Mouse (Mus musculus): ENCODE data around the gene Tln1.

Tln1 gene

DNA sequence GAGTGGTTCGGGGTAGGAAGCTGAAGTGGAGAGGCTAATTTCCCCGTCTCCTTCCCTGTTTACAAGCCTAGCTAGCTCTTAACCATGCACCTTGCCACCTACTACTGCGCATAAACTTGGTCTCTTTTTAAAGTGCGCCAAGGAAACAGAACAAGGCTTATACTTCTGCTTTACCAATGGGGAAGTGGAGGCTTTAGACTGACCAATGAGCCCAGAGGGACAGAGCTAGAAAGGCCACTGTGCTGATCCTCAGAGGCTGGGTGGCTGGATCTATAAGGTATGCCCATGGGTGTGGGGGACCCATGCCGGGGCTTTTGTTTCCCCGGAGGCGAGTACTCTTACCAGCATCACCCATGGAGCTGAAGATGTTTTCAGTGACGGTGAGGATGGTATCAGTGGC, 15.3 kb downstream of the Tln1 start:
- no peak for DNase-seq (ENCODE audit: low spot score in 2 of 2)

DNA sequence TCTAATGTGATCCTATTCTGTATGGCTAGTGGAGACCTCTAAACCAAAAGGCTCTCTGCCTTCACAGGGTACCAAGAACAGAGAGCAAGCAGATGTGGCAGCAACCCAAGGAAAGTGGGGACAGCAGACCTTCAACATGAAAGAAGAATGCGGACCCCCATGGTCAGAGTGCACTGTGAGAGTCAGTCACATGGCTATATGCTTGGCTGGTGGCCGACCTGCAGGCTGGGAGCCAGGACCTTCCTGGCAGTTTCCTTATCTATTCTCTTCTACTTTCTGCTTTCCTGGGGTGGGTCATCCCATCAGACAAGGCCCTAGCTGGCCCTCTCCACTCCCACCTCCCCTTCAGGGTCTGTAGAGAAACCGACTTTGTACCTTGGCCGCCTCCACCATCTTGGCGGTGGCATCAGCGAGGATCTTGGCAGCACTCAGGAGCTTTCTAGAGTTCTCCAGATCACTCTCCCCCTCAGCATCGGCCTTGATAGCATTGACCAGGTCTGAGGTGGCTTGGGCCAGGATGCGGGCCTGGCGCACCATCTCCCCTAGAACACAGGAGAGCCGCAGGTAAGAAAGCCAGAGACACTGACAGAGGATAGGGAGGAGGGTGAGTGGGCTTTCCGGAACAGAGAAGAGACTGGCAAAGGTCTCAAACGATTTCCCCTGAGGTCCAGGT, 16.0 kb downstream of the Tln1 start:
- DNase-seq (ENCODE audit: low spot score in 2 of 2): no peak

GRCm38 (mm10) chr4:43542044-43542443, 20.4 kb downstream of the Tln1 start:
- no peak for DNase-seq (ENCODE audit: low spot score in 2 of 2)

GRCm38 (mm10) chr4:43536031-43536430, 26.5 kb downstream of the Tln1 start:
- DNase-seq (ENCODE audit: low spot score in 2 of 2): no peak

DNA sequence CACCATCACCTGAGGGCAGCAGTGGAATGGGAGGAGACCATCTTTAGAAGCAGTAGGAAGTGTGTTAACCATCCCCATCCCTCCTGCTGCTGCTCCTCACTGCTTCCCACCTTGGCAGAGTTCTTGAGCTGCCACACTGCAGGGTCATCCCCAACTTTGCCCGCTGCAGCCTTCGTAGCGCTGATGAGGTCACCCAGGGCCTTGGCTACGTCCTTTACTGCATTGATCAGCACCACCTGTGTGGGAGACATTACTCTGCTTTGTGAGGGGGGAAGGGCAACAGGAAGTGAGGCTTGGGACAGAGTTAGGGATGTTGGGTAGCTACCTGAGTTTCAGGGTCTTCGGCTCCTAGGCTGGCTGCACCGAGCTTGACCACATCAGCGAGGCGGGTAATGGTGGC, 26.9 kb downstream of the Tln1 start:
- no peak for DNase-seq (ENCODE audit: low spot score in 2 of 2)

- no peak for DNase-seq (ENCODE audit: low spot score in 2 of 2)
Observed at GRCm38 (mm10) chr4:43533270-43533669, 29.2 kb downstream of the Tln1 start.

DNA sequence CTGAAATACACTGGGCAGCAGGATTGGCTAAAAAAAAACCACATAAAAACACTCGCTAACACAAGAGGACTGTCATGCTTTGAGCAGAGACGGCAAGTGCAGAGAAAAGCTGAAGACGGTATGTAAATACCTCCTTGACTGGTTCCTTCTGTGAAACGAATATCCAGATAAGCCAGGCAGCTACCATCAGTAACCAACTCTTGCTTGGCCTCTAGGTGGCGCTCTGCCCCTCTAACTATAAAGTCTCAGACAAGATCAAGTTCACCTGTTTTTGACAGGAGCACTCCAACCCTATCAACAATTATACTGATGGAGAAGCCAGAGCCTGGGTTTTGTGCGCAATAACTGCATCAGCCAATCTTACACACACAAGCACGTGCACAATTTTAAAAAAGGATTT, 31.9 kb downstream of the Tln1 start:
- peak; percentile 42 to 70 for DNase-seq (ENCODE audit: low spot score in 2 of 2)

DNA sequence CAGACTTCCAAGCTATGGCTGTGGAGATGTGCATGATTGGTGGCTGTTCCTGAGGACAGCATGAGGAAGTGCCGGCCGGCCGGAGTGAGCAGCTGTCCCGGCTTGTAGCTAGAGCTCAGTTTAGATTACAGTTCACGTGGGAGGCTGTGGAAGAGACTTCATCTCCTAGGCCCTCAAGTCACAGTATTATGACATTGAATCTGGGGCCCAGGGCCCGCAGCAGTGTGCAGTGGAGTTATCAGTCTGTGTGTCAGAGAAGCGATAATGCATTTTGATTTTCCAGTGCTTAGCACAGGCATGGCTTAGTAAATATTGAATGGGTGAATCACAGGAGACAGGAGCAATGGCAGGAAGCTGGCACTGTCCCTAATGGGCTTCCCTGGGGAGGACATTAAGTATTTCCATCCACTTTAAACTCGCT, 32.4 kb downstream of the Tln1 start:
- no peak for DNase-seq (ENCODE audit: low spot score in 2 of 2)

- no peak for DNase-seq (ENCODE audit: low spot score in 2 of 2)
Observed at GRCm38 (mm10) chr4:43528487-43528886, 34.0 kb downstream of the Tln1 start.

GRCm38 (mm10) chr4:43527880-43528279, 34.6 kb downstream of the Tln1 start:
- DNase-seq (ENCODE audit: low spot score in 2 of 2): no peak

- peak; percentile 73 to 87 for DNase-seq (ENCODE audit: low spot score in 2 of 2)
Observed at GRCm38 (mm10) chr4:43519956-43520355, 42.5 kb downstream of the Tln1 start.

GRCm38 (mm10) chr4:43519551-43519950, 42.9 kb downstream of the Tln1 start:
- no peak for DNase-seq (ENCODE audit: low spot score in 2 of 2)

DNA sequence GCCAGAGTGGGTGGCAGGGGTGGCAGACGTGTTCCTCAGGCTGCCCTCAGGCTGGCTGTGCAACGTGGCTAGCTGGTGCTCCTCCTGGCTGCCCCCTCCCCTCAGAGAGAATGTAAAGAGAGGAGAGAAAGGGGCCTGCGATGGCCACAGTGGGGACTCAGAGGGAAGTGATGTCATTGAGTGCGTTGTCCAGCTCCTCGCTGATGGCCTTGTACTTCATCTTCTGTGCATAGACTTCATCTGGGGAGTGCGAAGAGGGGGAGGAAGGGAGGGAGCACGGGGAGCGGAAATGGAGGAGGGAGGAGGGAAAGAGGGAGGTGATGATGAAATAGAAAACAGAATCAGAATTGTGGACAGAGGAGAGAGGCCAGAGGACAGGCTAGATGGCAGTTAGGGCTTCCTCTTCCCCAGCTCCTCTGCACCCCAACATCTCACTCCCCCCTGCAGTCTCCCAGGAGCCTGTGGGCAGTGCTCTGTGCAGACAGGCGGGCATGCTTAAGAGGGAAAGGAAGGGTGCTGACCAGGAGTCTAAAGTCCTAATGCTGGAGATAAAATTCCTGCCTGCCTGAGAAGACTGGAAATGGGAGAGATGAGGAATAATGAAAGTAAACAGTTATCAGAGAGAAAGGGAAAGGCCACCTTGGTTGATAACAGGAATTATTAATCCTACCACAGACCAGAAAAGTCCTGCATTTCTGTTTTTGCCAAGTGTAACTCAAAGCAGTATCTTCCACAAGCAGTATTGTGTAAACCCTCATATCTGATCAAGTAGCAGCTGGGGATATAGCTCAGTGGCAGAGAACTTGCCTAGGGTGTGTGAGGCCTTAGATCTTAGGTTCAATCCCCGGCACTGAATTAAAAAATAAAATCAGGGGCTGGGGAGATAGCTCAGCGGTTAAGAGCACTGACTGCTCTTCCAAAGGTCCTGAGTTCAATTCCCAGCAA, 46.5 kb downstream of the Tln1 start:
- no peak for DNase-seq (ENCODE audit: low spot score in 2 of 2)

DNA sequence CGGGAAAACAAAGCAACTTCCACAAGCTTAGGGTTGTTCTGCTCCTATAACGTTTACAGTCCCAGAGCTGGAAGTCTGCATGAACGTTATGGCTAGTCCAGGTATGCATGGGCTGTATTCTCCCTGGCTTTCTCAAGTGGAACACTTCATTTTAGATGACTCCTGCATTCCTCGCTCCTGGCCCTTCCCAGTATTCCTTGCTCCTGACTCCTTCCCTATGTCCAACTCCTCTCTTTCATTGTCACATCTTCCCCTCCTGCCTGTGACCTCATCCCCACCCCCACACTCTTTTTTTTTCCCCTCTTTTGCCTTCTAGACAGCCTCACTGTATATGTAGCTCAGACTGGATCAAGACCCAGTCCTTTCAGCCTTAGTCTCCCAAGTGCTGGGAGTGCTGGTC, 48.7 kb downstream of the Tln1 start:
- DNase-seq (ENCODE audit: low spot score in 2 of 2): no peak

- DNase-seq (ENCODE audit: low spot score in 2 of 2): no peak
Observed at GRCm38 (mm10) chr4:43513300-43513699, 49.2 kb downstream of the Tln1 start.

GRCm38 (mm10) chr4:43512653-43513052, 49.8 kb downstream of the Tln1 start:
- DNase-seq (ENCODE audit: low spot score in 2 of 2): no peak

DNA sequence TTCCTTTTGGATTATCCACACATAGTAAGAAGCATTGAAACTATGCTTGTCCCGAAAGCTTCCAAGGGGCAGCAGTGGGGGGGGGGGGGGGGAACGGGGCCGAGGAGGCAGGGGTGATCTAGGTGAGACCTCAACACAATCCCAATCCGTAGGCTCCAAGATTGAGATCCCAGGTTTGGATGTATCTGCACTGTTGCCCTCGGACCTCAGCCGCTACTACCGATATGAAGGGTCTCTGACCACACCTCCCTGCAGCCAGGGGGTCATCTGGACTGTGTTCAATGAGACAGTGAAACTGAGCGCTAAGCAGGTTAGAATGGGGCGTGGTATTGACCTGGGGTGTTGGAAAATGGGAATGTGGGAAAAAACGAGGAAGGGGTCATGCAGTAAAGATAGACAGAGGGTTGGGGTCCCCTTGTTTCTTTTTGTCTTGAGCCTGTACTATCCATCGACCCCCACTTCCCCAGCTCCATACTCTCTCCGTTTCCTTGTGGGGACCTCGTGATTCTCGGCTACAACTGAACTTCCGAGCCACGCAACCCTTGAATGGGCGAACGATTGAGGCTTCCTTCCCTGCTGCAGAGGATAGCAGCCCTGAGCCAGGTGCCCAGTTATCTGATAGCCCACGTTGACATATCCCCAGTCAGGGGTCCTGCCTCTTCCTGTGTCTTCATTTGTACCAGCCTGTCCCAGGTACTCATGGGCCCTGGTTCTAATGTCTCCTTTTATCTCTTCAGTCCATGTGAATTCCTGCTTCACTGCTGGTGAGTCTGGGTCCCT, 50.6 kb downstream of the Tln1 start:
- DNase-seq (ENCODE audit: low spot score in 2 of 2): no peak

GRCm38 (mm10) chr4:43509109-43509508, 53.4 kb downstream of the Tln1 start:
- no peak for DNase-seq (ENCODE audit: low spot score in 2 of 2)

- DNase-seq (ENCODE audit: low spot score in 2 of 2): no peak
Observed at GRCm38 (mm10) chr4:43508666-43508997, 53.9 kb downstream of the Tln1 start.

- DNase-seq (ENCODE audit: low spot score in 2 of 2): no peak
Observed at GRCm38 (mm10) chr4:43507938-43508665, 54.4 kb downstream of the Tln1 start.

DNA sequence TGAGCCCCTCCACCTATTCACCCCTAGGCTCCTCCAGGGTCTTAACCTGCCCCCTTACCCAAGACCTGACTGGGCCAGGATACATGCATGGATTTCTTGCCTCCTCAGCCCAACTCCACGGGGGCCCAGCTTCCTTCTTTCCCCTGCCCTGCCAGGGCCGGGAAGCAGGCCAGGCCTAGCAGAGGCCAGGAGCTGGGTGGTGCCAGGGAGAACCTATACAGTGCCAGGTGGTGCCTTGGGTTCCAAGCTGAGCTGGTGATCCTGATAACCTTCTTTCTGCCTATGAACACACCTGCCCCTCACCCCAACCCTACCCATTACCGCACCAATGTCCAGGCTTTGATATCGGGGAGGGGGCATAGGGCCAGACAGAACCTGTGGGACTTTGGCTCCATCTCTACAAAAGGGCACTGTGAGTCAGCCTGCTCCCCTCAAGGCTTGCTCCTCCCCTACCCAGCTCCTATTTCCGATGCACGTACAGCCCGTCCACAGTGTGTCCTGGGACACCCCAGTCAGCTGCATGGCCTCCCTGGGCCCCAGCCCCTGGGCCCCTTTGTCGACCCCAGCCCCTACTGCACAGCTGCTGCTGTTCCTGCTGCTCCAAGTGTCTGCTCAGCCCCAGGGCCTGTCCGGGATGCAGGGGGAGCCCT, 55.8 kb downstream of the Tln1 start, which contains the start of gene Car9:
Gene Car9, plus strand, starts transcription at position 431 of the 650 bp plus-strand sequence.
- DNase-seq (ENCODE audit: low spot score in 2 of 2): no peak

All from frontal cortex, postnatal 14 days (tissue).